Mouse (Mus musculus) retina, postnatal 1 day (tissue): ENCODE results near the gene 2900011O08Rik.
"Not testable (repeated sequence)": the region's sequence is repeated elsewhere in the genome, so short reads cannot be mapped to it uniquely, and the experiment has no call there.

Experiments
- DNase-seq: peaks from one replicate; pipeline ENCODE4 v3.0.0-alpha.2; 2012

2900011O08Rik gene

DNA sequence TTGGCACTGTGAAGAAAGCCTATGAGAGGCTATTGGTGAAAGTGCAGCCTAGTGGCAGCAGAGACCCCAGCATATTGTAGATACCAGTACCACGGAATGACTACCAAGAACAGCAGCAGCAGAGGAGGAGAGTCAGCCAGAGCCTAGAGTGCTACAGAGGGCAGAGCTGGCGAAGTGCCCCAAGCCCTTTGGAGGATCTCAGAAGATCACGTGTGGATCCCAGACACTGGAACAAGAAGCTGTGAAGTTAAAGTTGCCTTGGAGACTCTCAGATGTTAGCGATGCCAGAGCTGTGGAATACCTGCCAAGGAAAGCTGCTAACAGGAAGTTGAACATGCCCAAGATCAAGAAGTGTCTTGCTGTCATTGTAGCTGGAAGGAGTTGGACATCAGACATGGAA lies 18.9 kb downstream of the 2900011O08Rik start:
- DNase-seq, result no peak

DNA sequence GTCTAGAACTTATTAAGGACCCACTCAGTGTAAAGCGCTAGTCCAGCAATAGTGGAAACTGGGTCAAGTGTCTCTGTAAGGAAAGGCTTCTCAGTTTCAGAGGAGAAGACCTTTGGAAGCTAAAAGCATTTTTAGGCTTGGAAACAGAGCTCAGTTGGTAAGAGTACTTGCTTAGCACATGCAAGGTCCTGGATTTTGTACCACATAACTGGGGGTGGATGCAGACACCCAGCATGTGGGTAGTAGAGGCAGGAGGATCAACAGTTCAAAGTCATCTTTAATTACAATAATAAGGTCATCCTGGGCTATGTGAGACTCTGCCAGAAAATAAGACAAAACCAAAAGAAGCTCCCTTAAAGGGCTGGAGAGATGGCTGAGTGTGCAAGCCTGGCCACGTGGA lies 21.7 kb downstream of the 2900011O08Rik start:
- no peak for DNase-seq

DNA sequence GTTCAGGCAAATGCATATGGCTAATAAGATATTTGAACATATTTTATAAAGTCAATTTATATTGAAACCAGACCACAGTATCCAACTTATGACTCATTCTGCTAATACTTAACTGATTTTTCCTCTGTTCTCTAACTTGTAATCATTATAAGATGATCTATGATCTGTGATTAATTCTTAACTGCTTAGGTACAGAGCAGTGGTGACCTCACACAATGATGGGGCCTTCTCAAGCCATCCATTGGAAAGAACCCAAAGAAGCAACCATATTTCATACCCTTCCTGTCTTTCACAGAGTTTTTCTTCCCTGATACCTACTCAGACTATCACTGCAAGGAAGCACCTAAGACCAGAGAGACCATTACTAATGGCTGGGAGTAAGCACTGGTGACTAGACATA lies 22.3 kb downstream of the 2900011O08Rik start:
- DNase-seq, result no peak

DNA sequence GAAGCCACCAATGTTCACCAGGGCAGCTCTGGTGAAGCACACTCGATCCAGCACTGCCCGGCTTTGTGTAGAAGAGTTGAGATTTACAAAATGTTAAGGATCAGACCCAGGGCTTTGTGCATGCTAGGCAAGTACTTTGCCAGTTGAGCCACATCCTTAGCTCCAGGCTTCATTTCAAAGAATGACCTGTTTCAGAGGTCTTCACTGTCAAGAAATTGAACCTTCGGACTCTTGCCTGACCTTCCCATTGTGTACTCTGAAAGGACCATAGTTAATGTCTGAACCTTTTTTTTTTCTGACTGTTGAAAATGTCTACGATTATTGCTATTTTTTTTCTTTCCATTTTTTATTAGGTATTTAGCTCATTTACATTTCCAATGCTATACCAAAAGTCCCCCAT lies 23.6 kb downstream of the 2900011O08Rik start:
- DNase-seq, result no peak

DNA sequence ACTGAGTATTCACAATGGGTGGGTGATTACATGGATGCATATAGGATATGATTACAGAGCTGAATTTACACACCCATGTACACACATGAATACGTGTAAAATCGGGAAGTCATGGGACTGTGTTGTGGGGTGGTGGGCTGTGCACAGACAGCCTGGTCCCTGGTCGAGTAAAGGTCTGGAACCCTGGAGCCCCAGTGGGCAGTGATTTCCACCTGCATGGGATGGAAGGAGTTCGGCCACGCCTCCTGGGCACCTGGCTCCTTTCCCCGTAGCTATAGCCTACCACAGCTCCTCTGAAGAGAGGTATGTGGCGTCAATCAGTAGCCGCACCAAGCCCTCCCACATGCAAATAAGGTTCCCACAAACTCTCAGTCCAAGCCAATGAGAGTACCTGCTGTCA lies 30.9 kb downstream of the 2900011O08Rik start:
- no peak for DNase-seq

DNA sequence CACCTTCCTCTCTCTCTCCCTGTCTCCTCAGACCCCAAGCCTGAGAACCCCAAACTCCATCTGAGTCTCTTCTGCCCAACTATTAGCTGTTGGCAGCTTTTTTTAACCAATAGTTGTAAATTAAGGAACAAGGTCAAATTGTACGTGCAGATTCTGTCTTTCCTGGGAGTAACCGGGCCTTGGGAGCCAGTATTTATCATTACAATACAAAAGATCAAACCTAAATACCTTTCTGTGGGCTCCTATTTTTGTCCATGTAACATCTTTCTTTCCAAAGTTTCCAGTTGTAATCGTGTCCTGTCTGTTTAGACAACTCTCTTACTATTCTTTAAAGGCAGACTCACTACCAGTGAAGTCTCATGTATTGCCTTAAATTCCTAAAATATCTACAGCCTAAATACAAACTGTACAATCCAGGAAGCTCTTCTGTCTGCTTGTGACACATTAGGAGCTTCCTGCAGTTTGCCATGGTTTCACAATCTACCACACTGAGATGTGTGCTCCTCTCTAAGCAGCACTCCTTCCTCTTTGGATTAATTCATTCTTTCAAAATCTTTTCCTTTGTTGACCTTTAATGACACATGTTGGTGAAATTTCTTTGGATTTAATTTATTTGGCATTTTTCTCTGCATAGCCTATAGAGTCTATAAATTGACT lies 34.9 kb downstream of the 2900011O08Rik start:
- no peak for DNase-seq

DNA sequence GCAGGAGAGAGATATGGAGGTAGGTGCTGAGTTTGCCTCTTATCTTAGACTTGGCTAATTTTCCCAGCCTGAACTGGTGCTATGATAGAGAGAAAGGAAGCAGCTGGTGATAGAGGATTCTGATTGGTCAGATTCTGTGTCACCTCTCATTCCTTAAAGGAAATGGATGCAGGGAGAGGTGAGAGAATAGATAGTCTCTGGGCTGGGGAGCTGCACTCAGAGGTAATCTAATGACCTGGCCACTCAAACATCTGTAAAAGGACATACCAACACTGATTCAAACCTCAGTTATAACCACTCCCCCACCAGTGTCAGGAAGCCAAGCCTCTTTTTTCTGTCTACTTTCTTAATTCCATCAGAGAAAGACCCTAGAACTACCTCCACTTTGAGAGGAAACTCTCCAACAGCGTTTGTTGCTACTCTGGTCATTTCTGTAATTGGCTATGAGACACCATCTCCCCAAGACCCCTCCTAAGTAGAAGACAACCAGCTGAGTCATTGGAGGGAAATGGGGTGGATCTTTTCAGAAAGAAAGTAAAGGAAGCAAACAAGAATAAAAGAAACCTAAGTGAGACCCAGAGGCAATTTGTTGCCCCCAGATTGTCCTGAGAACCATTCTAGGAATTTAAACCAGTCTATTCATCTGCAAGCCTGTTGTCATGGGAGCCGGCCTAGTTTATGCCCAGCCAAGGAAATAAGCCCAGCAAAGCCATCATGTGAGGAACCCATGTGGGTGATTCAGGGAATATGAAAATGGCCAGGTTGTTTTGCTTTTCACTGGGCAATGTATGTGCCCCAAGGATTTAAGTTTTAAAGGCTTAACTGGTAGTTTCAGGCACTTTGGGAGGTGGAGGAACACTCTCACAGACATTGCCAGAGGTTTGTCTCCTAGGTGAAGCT lies 38.9 kb downstream of the 2900011O08Rik start:
- peak; percentile 4 for DNase-seq

DNA sequence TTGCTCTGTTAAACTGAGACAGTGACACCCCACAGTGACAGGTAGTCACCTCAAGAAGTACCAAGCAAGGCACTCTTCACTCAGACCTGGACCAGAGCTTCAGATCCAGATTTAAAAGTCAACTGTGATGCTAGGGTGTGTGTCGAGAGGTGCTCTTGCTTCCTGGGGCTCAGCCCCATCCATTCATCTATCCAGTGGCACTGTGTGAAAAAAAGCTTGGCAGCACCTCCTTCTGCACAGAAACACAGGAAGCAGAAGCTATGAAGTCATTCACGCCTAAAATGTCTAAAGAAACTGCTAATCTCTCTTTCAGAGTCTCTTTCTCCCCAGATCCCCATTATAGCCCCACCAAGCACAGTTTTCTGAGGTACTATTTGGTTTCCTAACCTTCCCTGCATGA lies 42.7 kb downstream of the 2900011O08Rik start:
- DNase-seq, result no peak

DNA sequence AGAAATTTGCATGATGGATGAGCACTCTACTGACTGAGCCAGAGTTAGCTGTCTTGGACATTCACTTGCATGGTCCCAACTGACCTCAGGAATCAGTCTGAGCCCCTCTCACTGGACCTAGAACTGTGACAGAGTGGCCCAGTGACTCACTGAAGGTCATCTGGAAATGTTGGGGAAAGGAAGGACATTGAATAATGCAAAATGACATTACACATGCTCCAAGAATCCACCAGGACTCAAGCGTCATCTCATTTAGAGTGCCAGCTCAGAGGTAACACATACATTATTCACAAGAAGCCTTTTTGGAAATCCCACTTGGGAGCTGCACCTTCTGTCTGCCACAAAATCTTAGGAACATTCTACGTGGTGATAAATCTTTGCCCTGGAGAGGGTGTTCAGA lies 43.4 kb downstream of the 2900011O08Rik start:
- no peak for DNase-seq

DNA sequence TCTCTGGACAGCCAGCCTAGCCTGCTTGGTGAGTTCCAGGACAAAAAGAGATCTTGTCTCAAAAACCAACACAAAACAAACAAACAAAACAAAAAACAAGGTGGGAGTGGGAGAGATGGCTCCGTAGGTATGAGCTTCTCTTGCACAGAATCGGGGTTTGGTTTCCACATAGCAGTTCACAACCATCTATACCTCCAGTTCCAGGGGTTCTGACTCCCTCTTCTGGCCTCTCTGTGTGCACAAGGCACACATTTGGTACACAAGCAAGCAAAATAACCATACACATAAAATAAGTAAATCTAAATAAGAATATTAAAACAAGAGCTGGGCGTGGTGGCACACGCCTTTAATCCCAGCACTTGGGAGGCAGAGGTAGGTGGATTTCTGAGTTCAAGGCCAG lies 44.2 kb downstream of the 2900011O08Rik start:
- no peak for DNase-seq

DNA sequence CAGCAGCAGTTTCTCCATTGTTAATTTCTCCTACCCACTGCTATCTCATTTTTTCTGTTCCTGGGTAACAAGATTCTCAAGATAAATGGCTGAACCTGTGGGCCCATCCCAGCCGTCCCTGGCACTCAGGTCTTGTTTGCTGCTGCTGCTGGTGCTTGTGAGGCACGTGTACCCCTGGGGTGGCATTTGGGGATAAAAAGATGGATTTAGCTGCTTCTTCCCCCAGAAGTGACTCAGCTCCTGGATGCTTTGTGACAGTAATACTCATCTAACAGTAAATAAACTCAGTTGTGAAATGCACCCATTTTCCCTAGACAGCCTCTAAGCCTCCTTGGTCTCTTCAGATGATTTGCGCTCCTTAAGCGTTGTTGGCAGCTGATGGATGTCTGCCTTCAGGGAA lies 46.7 kb downstream of the 2900011O08Rik start:
- no peak for DNase-seq

DNA sequence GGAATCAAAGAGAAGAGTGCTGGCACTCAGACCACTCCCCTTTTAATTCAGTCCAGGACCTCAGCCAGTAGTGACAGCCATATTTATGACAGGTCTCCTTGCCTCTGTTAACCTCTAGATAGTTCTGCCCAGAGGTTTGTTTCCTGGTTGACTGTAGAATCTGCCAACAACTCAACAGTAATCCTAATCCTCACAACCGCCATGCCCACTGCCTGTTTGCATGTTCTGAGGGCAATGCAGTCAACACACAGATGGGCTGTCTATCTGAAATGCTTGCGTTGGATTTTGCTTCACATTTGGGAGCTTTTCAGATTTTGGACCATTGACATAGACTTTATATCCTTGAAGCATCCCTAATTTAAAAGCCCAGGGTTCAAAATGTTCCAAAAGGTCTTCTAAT lies 56.0 kb downstream of the 2900011O08Rik start:
- DNase-seq, result no peak

DNA sequence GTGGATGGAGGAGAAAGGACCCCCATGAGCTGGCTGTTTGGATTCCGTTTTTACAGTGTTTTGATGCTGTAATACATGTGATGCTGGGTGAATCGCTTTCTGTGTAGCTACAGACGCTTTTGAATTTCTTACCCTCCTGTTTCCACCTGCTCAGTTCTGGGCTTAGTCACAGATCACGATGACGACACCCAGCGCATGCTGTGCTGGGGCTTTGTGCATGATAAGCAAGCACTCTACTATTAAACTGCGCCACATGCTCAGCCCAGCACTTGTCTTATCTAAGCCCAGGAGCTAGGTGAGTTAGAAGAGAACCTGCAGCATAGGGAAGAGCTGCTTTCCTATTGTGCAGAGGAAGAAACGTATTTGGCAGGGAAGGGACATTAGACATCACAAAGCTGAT lies 58.3 kb downstream of the 2900011O08Rik start:
- no peak for DNase-seq

DNA sequence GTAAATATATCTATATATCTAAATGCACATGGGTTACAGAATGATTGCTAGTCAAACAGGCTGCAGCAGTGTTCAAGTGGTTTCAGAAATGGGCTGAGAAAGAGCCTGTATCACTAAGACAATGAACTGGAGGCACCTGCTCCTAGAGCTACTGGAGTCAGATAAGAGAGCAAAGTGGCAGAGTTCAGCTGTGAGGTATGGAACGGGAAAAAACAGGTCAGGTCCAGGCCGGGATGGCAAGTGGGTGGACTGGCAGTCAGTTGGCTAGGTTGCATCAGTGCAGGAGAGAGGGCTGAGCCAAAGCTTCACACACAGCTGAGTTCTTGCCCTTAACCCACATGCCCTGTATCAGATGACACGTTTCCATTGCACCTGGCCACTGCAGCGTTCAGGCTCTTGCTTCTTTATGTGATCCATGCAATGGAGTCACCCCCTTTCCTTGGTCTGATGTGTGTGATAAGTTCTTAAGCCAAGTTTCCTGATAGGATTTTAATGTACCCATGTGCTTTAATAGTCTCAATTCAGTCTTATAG lies 59.9 kb downstream of the 2900011O08Rik start:
- DNase-seq, result no peak

DNA sequence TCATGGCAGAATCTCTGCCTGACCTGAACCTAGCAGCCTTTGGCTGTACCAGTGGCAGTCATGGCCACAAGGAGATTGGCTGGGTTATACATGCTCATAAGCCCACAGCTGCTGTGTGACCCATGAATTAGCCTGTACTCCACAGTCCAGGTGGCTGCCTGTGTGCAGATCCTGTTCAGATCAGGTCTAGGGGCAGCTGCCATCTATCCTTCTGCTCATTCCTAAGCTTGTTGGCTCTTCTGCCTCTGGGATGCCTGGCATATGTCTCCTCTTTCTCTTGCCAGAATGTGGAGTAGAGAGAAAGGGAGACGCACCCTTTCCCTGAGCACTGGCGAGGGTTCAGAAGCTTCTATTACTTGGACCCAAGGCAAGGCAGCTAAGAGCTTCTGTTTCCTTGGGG lies 65.8 kb downstream of the 2900011O08Rik start:
- no peak for DNase-seq

DNA sequence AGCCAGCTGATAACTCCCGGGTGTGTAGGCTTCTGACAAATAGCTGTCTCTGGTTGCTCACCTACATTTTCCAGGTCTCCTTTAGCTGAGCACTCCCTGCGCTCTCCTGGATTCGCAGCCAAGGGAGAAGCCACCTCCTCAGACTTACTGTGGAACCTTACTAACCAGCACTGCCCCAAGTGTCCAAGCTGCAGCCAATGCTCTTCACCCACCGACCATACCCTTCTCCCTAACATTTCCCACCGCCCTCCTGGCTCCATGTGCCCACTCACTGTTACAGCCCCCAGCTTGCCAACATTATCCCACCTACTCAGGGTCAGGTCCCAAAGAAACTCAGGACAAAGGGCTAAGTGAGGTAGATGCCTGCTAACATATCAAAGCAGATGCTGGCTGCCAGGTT lies 66.7 kb downstream of the 2900011O08Rik start:
- DNase-seq, result no peak

DNA sequence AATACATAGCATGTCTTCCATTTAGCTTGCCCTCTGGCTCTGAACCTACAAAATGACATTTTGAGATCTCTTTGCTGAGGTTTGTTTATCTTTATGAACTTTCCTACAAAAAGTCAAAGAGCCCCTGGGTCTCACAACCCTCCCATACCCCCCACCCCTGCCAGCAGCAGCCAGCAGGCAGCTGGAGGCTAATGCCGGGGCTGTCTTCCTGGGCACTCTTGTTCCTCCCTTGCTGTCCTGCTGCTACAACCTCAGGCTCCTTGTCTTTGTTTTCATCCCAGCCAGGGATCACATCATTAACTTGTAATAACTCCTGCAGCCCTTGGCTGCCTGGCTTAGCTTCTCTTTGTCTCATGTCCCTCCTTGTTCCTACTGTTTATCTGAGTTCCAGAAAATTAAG lies 68.9 kb downstream of the 2900011O08Rik start:
- DNase-seq, result no peak

DNA sequence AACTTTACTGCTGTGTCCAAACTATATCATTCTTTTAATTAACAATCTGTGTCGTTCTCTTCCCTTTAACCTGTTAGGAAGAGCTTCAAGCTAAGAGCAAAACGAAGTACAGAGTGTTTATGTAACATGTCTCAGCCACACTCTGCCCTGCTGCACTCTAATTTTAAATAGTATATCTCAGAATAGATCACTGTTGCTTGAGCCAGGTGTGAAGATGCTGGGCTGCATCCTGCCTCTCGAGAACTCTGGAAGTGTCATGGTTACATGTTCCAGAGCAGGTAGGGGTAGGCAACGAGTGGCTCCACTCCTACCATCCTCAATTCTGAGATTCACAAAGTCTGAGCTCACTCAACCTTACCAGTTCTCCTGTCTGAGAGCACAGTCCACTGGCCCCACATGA lies 70.3 kb downstream of the 2900011O08Rik start:
- DNase-seq, result no peak

DNA sequence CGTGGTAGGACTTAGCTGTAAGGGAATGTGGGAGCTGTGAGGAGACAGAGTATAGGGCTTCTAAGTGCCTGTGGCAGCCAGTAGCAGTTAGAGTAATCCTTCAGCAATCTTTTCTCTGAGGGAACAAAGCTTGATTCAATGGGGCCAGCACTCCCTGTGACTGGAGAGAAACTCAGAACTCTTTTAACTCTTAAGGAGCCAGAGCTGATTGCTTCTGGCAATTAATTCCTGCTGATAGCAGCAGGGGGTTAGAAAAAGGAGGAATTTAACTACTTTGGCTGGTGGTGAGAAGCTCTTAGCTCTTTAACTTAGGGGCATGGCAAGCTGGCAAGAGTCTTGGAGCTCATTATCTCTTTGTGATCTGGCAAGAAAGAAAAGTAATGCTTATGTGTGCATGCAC lies 72.1 kb downstream of the 2900011O08Rik start:
- peak; percentile 3 for DNase-seq

DNA sequence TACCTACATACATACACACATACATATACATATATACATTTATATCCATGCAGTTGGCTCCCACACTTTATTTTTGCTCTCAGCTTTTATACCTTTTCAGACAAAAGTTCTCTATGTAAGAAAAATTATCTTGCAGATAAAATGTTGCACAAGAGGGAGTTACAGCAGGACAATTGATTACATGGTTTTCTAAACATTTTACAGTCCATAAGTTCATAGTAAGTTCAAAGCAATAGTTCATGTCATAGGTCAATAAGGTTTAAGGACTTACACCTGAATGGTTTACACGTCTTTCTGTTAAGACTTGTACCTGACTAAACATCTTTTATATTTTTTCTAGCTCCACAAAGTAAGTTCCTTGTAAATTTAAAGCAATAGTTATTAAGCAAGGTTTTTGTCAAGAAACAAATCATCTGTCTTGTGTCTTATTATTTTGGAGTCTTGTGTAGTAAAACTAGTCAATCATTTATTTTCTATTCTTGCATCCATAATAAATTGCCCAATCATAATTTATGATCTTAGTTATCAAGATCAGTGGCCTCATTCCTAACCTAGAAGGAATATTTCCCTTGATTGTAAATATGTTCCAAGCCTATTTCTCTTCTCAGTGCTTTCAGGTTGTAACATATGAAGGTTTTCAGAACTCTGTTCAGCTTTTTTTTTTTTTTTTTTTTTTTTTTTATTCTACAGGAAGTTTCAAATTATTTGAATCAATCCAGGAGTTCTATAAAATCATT lies 72.9 kb downstream of the 2900011O08Rik start:
- no peak for DNase-seq

DNA sequence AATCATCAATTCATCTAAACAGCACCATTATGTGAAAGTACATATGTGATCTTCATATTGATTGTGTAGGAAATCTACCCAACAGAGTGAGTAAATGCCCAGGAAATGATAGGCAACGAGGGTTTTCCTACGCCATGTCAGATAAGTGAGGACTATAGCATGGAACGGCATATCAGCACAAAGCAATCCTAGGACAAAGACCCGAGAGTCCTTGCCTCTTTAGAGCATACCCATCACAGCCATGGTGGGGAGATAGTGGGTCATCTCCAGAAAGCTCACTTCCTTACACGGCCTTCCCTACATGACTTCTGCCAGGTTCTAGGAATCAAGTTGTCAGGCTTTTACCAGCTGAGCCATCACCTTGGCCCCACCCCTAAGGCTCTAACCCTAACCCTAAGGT lies 73.5 kb downstream of the 2900011O08Rik start:
- DNase-seq, result no peak

DNA sequence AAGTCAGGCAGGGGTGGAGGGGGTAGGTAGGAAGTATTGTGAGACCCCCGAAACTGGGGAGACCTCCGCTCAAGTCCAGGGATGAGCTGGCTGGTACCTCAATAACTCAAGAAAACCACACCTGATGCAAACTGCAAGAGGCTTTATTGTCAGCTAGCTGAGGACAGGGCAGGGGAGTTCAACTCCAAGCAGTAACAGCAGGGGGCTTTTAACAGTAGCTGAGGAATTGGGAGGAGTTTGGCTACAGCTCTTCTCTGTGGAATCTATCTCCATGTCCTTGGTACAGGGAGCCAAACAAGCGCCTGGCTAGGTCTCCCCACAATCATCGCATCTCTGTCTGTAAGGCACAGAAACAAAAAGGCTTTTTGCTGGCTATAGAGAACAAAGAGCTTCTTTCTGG lies 80.2 kb downstream of the 2900011O08Rik start:
- DNase-seq, result not testable (repeated sequence)

DNA sequence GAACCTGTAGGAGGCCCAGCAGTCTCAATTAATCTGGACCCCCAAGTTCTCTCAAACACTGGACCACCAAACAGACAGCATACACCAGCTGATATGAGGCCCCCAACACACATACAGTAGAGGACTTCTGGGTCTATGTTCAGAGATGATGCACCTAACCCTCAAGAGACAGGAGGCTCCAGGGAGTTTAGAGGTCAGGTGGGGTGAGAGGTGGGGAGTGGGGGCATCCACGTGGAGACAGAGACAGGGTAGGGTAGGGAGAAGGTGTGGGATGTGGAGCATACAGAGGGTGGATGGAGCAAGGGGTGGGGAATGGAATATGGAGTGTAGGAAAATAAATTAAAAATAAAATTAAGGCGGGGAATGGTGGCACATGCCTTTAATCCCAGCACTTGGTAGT lies 82.3 kb downstream of the 2900011O08Rik start:
- not testable (repeated sequence) for DNase-seq
